ENCODE assay signal across 8 mouse cellular contexts in the genomic region with DNA sequence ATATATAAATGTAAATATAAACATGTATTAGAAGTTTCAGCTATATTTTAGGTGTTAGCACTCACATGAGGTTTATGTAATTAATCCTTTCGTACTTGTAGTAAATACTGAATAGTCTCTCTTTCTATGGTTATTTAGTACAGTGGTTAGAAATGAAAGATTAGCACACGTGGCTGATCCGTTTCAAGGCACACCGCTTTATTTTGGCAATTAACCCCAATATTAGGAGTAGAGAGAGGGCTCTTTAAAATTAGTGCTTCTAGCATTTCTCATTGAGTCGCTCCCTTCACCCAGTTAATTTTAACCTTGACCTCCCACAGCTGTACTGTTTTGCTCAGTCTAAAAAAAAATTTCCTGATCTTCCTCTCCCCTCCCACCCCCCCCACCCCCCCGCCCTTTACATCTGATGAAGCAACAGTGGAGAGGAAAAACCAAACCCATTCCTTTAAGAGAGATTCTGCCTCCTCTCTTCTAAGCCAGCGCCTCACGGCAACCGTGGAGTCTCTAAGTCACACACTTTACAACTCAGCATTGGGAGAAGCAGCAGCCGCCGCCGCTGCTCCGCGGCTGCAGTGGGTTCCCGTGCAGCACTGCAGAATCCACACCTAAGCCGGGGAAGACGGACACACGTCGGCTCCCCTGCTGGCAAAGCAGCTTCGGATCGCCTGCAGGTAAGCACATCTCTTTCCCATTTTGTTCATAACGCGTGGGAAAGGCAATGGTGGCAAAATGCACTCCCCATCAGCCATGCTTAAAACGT. TPM values are rescaled to one million over a fixed set of nuclear protein-coding genes. Genes with fewer than 3 reads are reported as not detected.
A peak's percentile ranks its signal among the peaks of the same experiment; 100 is the strongest.
DNase-seq lines count a peak whose midpoint lies in the region; ATAC-seq and TF ChIP-seq lines count a peak whose summit lies in the region.

A gene (plus strand): TSS at position 400 of the 760 bp plus-strand sequence.

- H3K4me1 ChIP-seq in hindbrain, embryonic 13.5 days (replicated peaks) = peaks cover 26% of the 10 kb centered on the region
- peaks cover 4% of the 10 kb centered on the region; the same call in 1 of the 2 replicates for H3K4me1 ChIP-seq in lung, postnatal 0 days (ENCODE audit: insufficient read depth, low read depth, low read length)

- H3K27ac ChIP-seq in hindbrain, embryonic 13.5 days = peak within 1 kb of the TSS; percentile 19
- H3K27ac ChIP-seq in lung, postnatal 0 days (ENCODE audit: low read length) = peak within 1 kb of the TSS; percentile 90

- no peaks in the 10 kb centered on the region for H3K36me3 ChIP-seq in hindbrain, embryonic 13.5 days
- no peaks in the 10 kb centered on the region for H3K36me3 ChIP-seq in lung, postnatal 0 days (ENCODE audit: insufficient read depth, low read length)

- peaks cover 17% of the 10 kb centered on the region for H3K27me3 ChIP-seq in hindbrain, embryonic 13.5 days
- H3K27me3 ChIP-seq in lung, postnatal 0 days (replicated peaks; ENCODE audit: insufficient read depth, low read length) = no peaks in the 10 kb centered on the region

- peak; percentile 20; the same call in 1 of the 2 replicates for TF ChIP-seq CTCF in lung, postnatal 0 days (IDR thresholded peaks at IDR 0.05)

- 6% methylated on average over 24 of the region's 24 CpGs for WGBS in hindbrain, embryonic 13.5 days
- WGBS in lung, postnatal 0 days = 5% methylated on average over 23 of the region's 24 CpGs

- ATAC-seq in hindbrain, embryonic 13.5 days (ENCODE audit: low FRiP score) = no peak
- ATAC-seq in lung, postnatal 0 days = no peak

- no peak for TF ChIP-seq EP300 in lung, postnatal 0 days (IDR thresholded peaks at IDR 0.05)

- H3K9me3 ChIP-seq in hindbrain, embryonic 13.5 days = no peaks in the 10 kb centered on the region
- H3K9me3 ChIP-seq in lung, postnatal 0 days (ENCODE audit: low read length) = no peaks in the 10 kb centered on the region

- H3K4me2 ChIP-seq in hindbrain, embryonic 13.5 days = peak within 1 kb of the TSS; percentile 95
- H3K4me2 ChIP-seq in lung, postnatal 0 days (replicated peaks; ENCODE audit: low read depth, low read length) = peak within 1 kb of the TSS; percentile 86

- H3K9ac ChIP-seq in hindbrain, embryonic 13.5 days = peak within 1 kb of the TSS; percentile 85
- peak within 1 kb of the TSS; percentile 58 for H3K9ac ChIP-seq in lung, postnatal 0 days (replicated peaks; ENCODE audit: low read depth)

- H3K4me3 ChIP-seq in hindbrain, embryonic 13.5 days = peak within 1 kb of the TSS; percentile 92
- H3K4me3 ChIP-seq in lung, postnatal 0 days (ENCODE audit: low read depth, low read length) = peak within 1 kb of the TSS; percentile 94

- peak; percentile 42 for DNase-seq in T-cell, adult 2 months (ENCODE audit: low spot score)
- peak; percentile 34 to 36 for DNase-seq in cerebellum, postnatal 4 days (ENCODE audit: low spot score in 2 of 2)
- peak; percentile 42 for DNase-seq in gastrocnemius, adult 18-20 months (ENCODE audit: low spot score)
- peak; percentile 63 to 75 for DNase-seq in layer of hippocampus, postnatal 14 days (ENCODE audit: low spot score in 2 of 2)
- peak; percentile 72 for DNase-seq in lung, postnatal 0 days (ENCODE audit: low spot score)
- DNase-seq in ovary, postnatal 14 days (ENCODE audit: low spot score) = peak; percentile 50
- peak; percentile 48 for DNase-seq in urinary bladder, adult 2 months (ENCODE audit: low spot score)

RNA-seq across cellular contexts. Expression of the gene that starts here (rescaled TPM):
- 10 to 100 TPM; 23.0 to 30.5 TPM for total RNA-seq in gastrocnemius, adult 18-20 months (2021)
- polyA plus RNA-seq in hindbrain, embryonic 13.5 days (2015; fragmentation: Nextera tagmentation; extraction: Ambion mirVana) = 35.8 and 35.9 TPM in 2 replicates
- 100 to 1,000 TPM; 119 to 124 TPM for total RNA-seq in layer of hippocampus, postnatal 14 days (2021)
- 92.9 and 100 TPM in 2 replicates for polyA plus RNA-seq in lung, postnatal 0 days (2015; fragmentation: Nextera tagmentation; extraction: Ambion mirVana)
- polyA plus RNA-seq in urinary bladder, adult 2 months (2012; rRNA removed) = 95.8 and 110 TPM in 2 replicates
